Mouse (Mus musculus): ENCODE measurements around the gene Slc12a1.

DNA sequence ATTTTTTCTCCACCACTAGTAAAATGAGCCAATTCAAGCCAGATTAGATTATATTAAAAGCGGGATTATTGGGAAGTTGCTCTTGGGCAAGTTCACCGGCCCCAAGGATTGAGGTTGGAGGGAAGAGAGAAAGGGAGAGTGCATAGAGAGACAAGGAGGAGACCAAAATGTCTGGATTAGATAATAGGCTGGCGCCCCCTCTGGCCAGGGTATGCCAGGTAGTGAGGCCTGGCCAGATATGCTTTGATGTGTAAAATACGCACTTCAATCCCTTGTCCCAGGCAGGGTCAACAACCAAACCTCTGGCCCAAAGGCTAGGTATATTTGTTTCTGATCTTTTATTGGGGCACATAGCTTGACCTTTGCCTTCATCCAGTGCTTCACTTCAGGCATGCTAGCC lies 99.5 kb downstream of the Slc12a1 start:
- TF ChIP-seq POLR2A (IDR thresholded peaks at IDR 0.05; ENCODE audit: borderline replicate concordance, low read depth, low read length) (no peak), CTCF (IDR thresholded peaks at IDR 0.05; ENCODE audit: low read depth, low read length) (0 out of 2 replicates have a peak, but pooled peaks have one; percentile 10)

Measured in bone marrow macrophage, adult 2 months (primary cell).